Mouse (Mus musculus): Measurements from ENCODE around the gene Prkra. TPM values are rescaled to one million over a fixed set of nuclear protein-coding genes. Genes with fewer than 3 reads are reported as not detected.

Gene Prkra
- polyA plus RNA-seq, 1 experiment from 2014 or later = 93.9 TPM

DNA sequence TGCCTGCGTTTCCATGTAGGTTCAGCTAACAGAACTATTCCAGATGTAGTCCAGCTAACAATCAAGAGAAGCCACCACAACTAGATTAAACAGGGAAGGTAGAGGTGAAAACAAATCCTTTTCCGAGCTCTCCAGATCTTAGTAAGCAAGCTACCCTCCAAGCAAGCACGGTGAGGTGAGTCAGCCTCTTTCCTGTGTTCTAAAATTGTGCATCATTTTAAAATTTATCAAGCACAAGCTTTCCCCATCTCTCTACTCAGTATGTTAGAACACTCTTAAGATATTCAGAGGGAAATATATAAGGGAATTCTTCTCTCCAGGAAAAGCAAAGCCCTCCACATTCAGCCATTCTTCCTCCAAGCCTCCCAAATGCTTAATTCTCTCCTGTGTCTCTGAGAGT, 41.1 kb downstream of the Prkra start:
- Histone ChIP-seq H3K4me1 (no peaks in the 10 kb centered on the region), H3K27ac (no peak overlapping the region), H3K9ac (no peak overlapping the region), H3K9me3 (no peaks in the 10 kb centered on the region), H3K27me3 (no peaks in the 10 kb centered on the region), H3K36me3 (replicated peaks) (no peaks in the 10 kb centered on the region), H3K4me2 (no peak overlapping the region), H3K4me3 (replicated peaks) (no peak overlapping the region)
- ATAC-seq (ENCODE audit: low FRiP score) = no peak
- 82% methylated on average over 3 of the region's 3 CpGs for WGBS

DNA sequence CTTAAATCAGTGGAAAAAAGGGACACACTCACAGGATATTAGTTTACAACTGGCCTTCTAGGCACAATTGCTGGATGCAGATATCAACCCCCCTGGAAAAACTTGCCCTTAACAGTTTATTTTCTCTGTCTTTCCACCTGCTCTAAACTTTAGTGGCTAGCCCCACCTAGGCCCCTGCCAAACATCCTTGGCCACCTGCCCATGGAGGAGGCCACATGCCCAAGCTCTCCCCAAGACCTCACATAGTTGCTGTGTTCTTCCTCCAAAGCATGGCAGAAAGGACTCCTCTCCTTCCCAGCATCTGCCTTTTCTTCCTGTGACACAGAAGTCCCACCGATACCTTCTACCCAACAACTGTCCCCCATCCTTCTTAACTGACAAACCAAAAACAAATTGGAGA, 45.6 kb downstream of the Prkra start:
- H3K36me3 ChIP-seq (replicated peaks) = no peaks in the 10 kb centered on the region
- H3K27ac ChIP-seq = no peak overlapping the region
- H3K4me2 ChIP-seq = no peak overlapping the region
- H3K27me3 ChIP-seq = no peaks in the 10 kb centered on the region
- H3K4me3 ChIP-seq (replicated peaks) = no peak overlapping the region
- H3K9me3 ChIP-seq = no peaks in the 10 kb centered on the region
- H3K4me1 ChIP-seq = no peaks in the 10 kb centered on the region
- ATAC-seq (ENCODE audit: low FRiP score) = no peak
- WGBS = 96% methylated on average over 1 of the region's 1 CpGs
- H3K9ac ChIP-seq = no peak overlapping the region

DNA sequence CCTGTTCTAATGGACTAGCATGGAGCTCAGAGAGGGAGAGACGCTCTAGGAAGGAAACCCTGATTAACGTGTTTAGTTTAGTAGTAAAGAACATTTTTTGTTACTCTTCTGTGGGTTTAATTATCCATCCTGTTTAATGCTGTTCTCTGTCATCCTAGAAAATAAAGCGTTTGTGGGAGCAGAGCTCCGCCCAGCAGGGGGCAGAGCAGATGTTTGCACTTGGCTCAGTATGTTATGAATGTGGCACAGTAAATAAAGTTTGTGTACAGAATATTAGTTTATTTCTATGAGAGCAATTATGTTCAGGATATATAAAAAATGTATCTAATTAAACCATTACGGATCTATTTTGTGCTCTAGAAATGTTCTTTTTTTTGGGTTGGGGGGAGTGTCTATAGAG, 48.6 kb downstream of the Prkra start:
- Histone ChIP-seq H3K9me3 (no peaks in the 10 kb centered on the region), H3K27ac (no peak overlapping the region), H3K27me3 (no peaks in the 10 kb centered on the region), H3K4me3 (replicated peaks) (no peak overlapping the region), H3K4me1 (no peaks in the 10 kb centered on the region), H3K36me3 (replicated peaks) (no peaks in the 10 kb centered on the region; the same call in 1 of the 2 replicates), H3K4me2 (no peak overlapping the region), H3K9ac (no peak overlapping the region)
- no peak for ATAC-seq (ENCODE audit: low FRiP score)
- WGBS = 65% methylated on average over 5 of the region's 5 CpGs

DNA sequence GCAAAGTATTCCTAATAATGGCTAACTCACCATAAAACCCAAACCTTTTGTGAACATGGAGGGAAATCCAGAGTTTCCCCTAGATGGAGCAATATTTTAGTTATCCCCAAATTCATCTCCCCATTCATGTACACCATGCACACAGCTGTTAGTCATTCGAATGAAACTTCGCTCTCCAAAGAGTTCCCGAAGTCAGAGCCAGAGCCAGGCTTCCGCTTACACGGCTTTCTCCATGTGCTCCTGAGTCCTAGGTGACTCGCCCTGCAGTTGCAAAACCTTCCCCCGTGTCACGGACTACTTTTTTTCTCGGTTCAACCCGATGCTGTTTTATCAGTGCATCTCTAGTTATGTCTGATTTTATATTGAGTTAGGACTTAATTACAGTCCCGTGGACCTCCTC, 50.3 kb downstream of the Prkra start:
- Histone ChIP-seq H3K4me2 (no peak overlapping the region), H3K4me1 (no peaks in the 10 kb centered on the region), H3K27ac (no peak overlapping the region), H3K9ac (no peak overlapping the region), H3K36me3 (replicated peaks) (no peaks in the 10 kb centered on the region; the same call in 1 of the 2 replicates), H3K9me3 (no peaks in the 10 kb centered on the region), H3K4me3 (replicated peaks) (no peak overlapping the region), H3K27me3 (no peaks in the 10 kb centered on the region)
- 83% methylated on average over 11 of the region's 11 CpGs for WGBS
- no peak for ATAC-seq (ENCODE audit: low FRiP score)

DNA sequence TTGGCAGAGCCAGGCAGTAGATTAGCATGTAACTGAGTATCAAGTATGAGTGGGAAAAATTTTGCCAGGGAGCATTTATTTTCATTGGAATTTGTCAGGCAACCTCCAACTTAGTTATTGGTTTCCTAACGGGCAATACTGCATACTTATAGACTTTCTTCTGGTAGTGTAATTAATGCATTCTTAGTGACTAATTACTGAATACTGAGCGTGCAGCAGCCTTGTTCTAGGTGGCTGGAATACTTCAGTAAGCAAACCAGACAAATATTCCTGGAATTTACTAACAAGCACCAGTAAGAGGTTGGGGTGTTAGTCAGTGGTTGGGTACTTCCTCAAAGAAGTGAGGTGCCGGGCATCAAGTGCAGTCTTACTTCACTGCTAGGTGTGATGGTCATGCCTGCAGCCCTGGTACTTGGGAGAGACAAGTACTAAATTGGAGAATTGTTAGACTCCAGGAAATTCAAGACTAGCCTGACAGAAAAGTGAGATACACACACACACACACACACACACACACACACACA, 55.4 kb downstream of the Prkra start:
- no peaks in the 10 kb centered on the region; the same call in 1 of the 2 replicates for H3K36me3 ChIP-seq (replicated peaks)
- 61% methylated on average over 3 of the region's 3 CpGs for WGBS
- H3K27me3 ChIP-seq = no peaks in the 10 kb centered on the region
- no peaks in the 10 kb centered on the region for H3K4me1 ChIP-seq
- H3K9ac ChIP-seq = no peak overlapping the region
- no peak overlapping the region for H3K4me2 ChIP-seq
- no peak overlapping the region for H3K27ac ChIP-seq
- no peak for ATAC-seq (ENCODE audit: low FRiP score)
- H3K4me3 ChIP-seq (replicated peaks) = no peak overlapping the region
- no peaks in the 10 kb centered on the region for H3K9me3 ChIP-seq

DNA sequence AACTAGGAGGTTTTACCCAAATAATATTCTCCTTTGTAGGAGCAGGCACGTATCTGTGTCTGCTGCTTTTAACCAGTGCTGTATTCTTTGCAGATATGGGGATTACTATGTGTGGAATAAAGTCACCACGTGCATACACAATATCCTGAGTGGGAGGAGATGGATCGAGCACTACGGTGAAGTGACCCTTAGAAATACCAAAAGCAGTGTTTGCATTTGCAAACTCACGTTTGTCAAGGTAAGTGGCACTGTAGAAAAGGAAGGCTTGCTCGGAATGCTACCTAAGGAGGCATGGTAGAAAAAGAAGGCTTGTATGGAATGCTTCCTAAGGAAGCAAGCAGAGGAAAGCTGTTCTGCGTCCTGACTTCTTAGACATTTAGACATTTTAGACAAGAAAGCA, 57.6 kb downstream of the Prkra start:
- Histone ChIP-seq H3K4me3 (replicated peaks) (no peak overlapping the region), H3K36me3 (replicated peaks) (no peaks in the 10 kb centered on the region; the same call in 1 of the 2 replicates), H3K4me2 (no peak overlapping the region), H3K27me3 (no peaks in the 10 kb centered on the region), H3K4me1 (no peaks in the 10 kb centered on the region), H3K9ac (no peak overlapping the region), H3K9me3 (no peaks in the 10 kb centered on the region), H3K27ac (no peak overlapping the region)
- 89% methylated on average over 7 of the region's 7 CpGs for WGBS
- no peak for ATAC-seq (ENCODE audit: low FRiP score)

DNA sequence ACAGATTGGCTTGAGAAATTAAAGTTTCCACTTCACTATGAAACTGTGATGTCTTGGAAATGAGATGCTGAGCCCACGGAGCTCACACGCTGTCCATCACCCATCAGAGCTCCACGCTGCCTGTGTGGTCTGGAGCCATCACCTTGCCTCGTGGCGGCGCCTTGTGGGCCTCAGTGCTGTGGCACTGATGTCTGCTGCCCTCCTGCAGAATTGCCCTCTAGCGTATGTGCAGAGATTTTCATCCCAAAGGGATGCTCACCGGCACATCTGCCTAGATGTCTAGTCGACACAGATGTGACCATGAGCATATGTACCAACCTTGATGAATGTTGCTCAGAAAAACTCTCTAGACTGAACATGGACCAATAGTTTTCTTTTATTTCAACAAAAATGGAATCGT, 60.9 kb downstream of the Prkra start:
- Histone ChIP-seq H3K27ac (no peak overlapping the region), H3K4me1 (no peaks in the 10 kb centered on the region), H3K36me3 (replicated peaks) (no peaks in the 10 kb centered on the region; the same call in 1 of the 2 replicates), H3K9me3 (no peaks in the 10 kb centered on the region), H3K9ac (no peak overlapping the region), H3K27me3 (no peaks in the 10 kb centered on the region), H3K4me3 (replicated peaks) (no peak overlapping the region), H3K4me2 (no peak overlapping the region)
- ATAC-seq (ENCODE audit: low FRiP score) = no peak
- 87% methylated on average over 10 of the region's 10 CpGs for WGBS

DNA sequence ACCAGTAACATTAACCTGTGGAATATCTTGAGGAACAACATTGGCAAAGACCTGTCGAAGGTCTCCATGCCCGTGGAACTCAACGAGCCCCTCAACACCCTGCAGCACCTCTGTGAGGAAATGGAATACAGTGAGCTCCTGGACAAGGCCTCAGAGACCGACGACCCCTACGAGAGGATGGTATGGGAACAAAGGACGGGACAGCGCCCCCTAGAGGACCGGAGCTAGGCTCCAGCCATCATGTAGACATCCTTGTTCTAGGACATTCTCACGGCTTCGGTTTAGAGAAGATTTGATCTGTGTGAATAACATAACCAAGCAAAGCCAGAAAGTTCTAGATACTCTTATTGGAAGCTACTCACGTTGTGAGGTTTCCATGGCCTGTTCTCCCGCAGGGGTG, 62.7 kb downstream of the Prkra start:
- no peaks in the 10 kb centered on the region; the same call in 1 of the 2 replicates for H3K36me3 ChIP-seq (replicated peaks)
- ATAC-seq (ENCODE audit: low FRiP score) = no peak
- no peaks in the 10 kb centered on the region for H3K27me3 ChIP-seq
- H3K4me1 ChIP-seq = no peaks in the 10 kb centered on the region
- H3K9ac ChIP-seq = no peak overlapping the region
- H3K27ac ChIP-seq = no peak overlapping the region
- WGBS = 94% methylated on average over 13 of the region's 13 CpGs
- H3K9me3 ChIP-seq = no peaks in the 10 kb centered on the region
- no peak overlapping the region for H3K4me3 ChIP-seq (replicated peaks)
- no peak overlapping the region for H3K4me2 ChIP-seq

Other genes starting within 250 kb of the Prkra start
- gene Osbpl6, start 241.5 kb downstream of the Prkra start, polyA plus RNA-seq (2016; fragmentation: Nextera tagmentation; extraction: Ambion mirVana) = 14.3 and 17.0 TPM in 2 replicates
- 0.91 and 1.3 TPM in 2 replicates for gene Pjvk, start 461 bp upstream of the Prkra start, polyA plus RNA-seq (2016; fragmentation: Nextera tagmentation; extraction: Ambion mirVana)
- gene Fkbp7, start 25.1 kb upstream of the Prkra start, polyA plus RNA-seq (2016; fragmentation: Nextera tagmentation; extraction: Ambion mirVana) = 13.0 and 16.9 TPM in 2 replicates
- 11.9 and 14.7 TPM in 2 replicates for gene Plekha3, start 27.3 kb upstream of the Prkra start, polyA plus RNA-seq (2016; fragmentation: Nextera tagmentation; extraction: Ambion mirVana)